Comparison of ENCODE assay signal across 16 mouse cellular contexts in genomic region chr2:30366203-30366602, GRCm38 (mm10). TPM values are rescaled to one million over a fixed set of nuclear protein-coding genes. Genes with fewer than 3 reads are reported as not detected.
DNase-seq lines count a peak whose midpoint lies in the region; ATAC-seq and TF ChIP-seq lines count a peak whose summit lies in the region.
"Had no signal": no experiment of that assay in that cellular context is flagged by ENCODE, and none has a peak within 500 bp of the region (broad histone marks: within the 10 kb centered on the region; RNA-seq: fewer than 3 reads in every experiment).

No protein-coding gene starts in this region.

- TF ChIP-seq CTCF in kidney, adult 2 months (conservative IDR thresholded peaks at IDR 0.05; ENCODE audit: insufficient read depth, insufficient read length, low read depth, low read length) = no peak

- H3K4me1 ChIP-seq in kidney, adult 2 months (ENCODE audit: control insufficient read depth, insufficient read depth, low read length) = peaks cover 10% of the 10 kb centered on the region

- TF ChIP-seq POLR2A in kidney, adult 2 months (IDR thresholded peaks at IDR 0.05; ENCODE audit: low read depth, low read length) = no peak

- WGBS in kidney, adult 2 months = 25% methylated on average over 5 of the region's 5 CpGs

- no peak overlapping the region for H3K4me3 ChIP-seq in kidney, adult 2 months (ENCODE audit: insufficient read depth, low read depth, low read length)
- H3K4me3 ChIP-seq: neural tube, embryonic 15.5 days had no signal

- H3K27ac ChIP-seq in kidney, adult 2 months (ENCODE audit: insufficient read depth, low read depth, low read length) = no peak overlapping the region
- H3K27ac ChIP-seq: intestine, embryonic 15.5 days; lung, embryonic 15.5 days; neural tube, embryonic 15.5 days had no signal

- intact Hi-C loops in heart, postnatal 10 days (cut with DNase I) = no loop called here

- no peak for ATAC-seq in erythroid progenitor cell, adult 5-6 weeks (replicated peaks; ENCODE audit: low FRiP score, poor library complexity, severe bottlenecking)
- ATAC-seq: intestine, embryonic 15.5 days; midbrain, embryonic 16.5 days had no signal

- H3K27me3 ChIP-seq in kidney, adult 2 months (replicated peaks; ENCODE audit: control insufficient read depth, insufficient read depth, low read length) = no peaks in the 10 kb centered on the region
- H3K27me3 ChIP-seq: intestine, embryonic 15.5 days; lung, embryonic 15.5 days; neural tube, embryonic 15.5 days had no signal

- no peaks in the 10 kb centered on the region; the same call in 1 of the 2 replicates for H3K36me3 ChIP-seq in kidney, adult 2 months (ENCODE audit: control insufficient read depth, insufficient read depth, low read length)

- DNase-seq in cerebellum, postnatal 10 days = peak; percentile 44 to 56
- no peak for DNase-seq in cerebellum, postnatal 36 days
- peak; percentile 36 for DNase-seq in kidney, adult 2 months
- DNase-seq in kidney, adult 8-10 months = no peak
- peak; percentile 42 for DNase-seq in A20 (ENCODE audit: low read depth, low spot score)
- DNase-seq in heart, postnatal 10 days = peak; percentile 38 to 41
- no peak for DNase-seq in gastrocnemius, adult 8-10 months (ENCODE audit: low spot score in 2 of 2)
- DNase-seq: cerebellum, adult 18-20 months; left cerebral cortex, postnatal 4 days; right cerebral cortex, adult 18-20 months; thymus, adult 2 months had no signal

RNA-seq across cellular contexts. Expression of gene Miga2, which starts 2.2 kb away (rescaled TPM):
- 46.8 and 53.3 TPM in 2 replicates for polyA plus RNA-seq in kidney, adult 2 months (2012; rRNA removed)
- 10 to 100 TPM; 70.5 to 78.0 TPM for total RNA-seq in heart, postnatal 10 days (2021)
- total RNA-seq in erythroid progenitor cell, adult 5-6 weeks (2015; ENCODE audit: low replicate concordance) = 3.8 and 7.2 TPM in 2 replicates
- total RNA-seq in erythroid progenitor cell, adult 5-6 weeks (2017; ENCODE audit: low replicate concordance) = 12.4 and 18.7 TPM in 2 replicates
- 10 to 100 TPM; 13.2 to 29.8 (median 17.4) TPM for total RNA-seq in gastrocnemius, adult 8-10 months (2022)

RNA-seq across cellular contexts. Expression of gene Sh3glb2, which starts 7.1 kb away (rescaled TPM):
- 84.6 and 132 TPM in 2 replicates for polyA plus RNA-seq in kidney, adult 2 months (2012; rRNA removed)
- total RNA-seq in heart, postnatal 10 days (2021) = 10 to 100 TPM; 62.0 to 69.5 TPM
- total RNA-seq in erythroid progenitor cell, adult 5-6 weeks (2015; ENCODE audit: low replicate concordance) = 6.5 and 8.4 TPM in 2 replicates
- total RNA-seq in erythroid progenitor cell, adult 5-6 weeks (2017; ENCODE audit: low replicate concordance) = 5.4 and 10.8 TPM in 2 replicates
- 10 to 100 TPM; 15.3 to 18.5 (median 16.8) TPM for total RNA-seq in gastrocnemius, adult 8-10 months (2022)

RNA-seq across cellular contexts. Expression of gene Dolpp1, which starts 25.9 kb away (rescaled TPM):
- polyA plus RNA-seq in kidney, adult 2 months (2012; rRNA removed) = 30.6 and 36.4 TPM in 2 replicates
- total RNA-seq in heart, postnatal 10 days (2021) = 10 to 100 TPM; 11.6 to 14.7 TPM
- 4.6 and 14.1 TPM in 2 replicates for total RNA-seq in erythroid progenitor cell, adult 5-6 weeks (2015; ENCODE audit: low replicate concordance)
- total RNA-seq in erythroid progenitor cell, adult 5-6 weeks (2017; ENCODE audit: low replicate concordance) = 5.4 and 20.9 TPM in 2 replicates
- 1 to 10 TPM; 3.9 to 4.5 (median 4.1) TPM for total RNA-seq in gastrocnemius, adult 8-10 months (2022)

RNA-seq across cellular contexts. Expression of gene Crat, which starts 49.4 kb away (rescaled TPM):
- 214 and 254 TPM in 2 replicates for polyA plus RNA-seq in kidney, adult 2 months (2012; rRNA removed)
- 100 to 1,000 TPM; 448 to 485 TPM for total RNA-seq in heart, postnatal 10 days (2021)
- 80.9 and 111 TPM in 2 replicates for total RNA-seq in erythroid progenitor cell, adult 5-6 weeks (2015; ENCODE audit: low replicate concordance)
- 33.9 and 79.7 TPM in 2 replicates for total RNA-seq in erythroid progenitor cell, adult 5-6 weeks (2017; ENCODE audit: low replicate concordance)
- total RNA-seq in gastrocnemius, adult 8-10 months (2022) = 100 to 1,000 TPM; 355 to 420 (median 382) TPM

RNA-seq across cellular contexts. Expression of gene Ptpa, which starts 49.6 kb away (rescaled TPM):
- 132 and 176 TPM in 2 replicates for polyA plus RNA-seq in kidney, adult 2 months (2012; rRNA removed)
- total RNA-seq in heart, postnatal 10 days (2021) = 100 to 1,000 TPM; 125 to 133 TPM
- 118 and 151 TPM in 2 replicates for total RNA-seq in erythroid progenitor cell, adult 5-6 weeks (2015; ENCODE audit: low replicate concordance)
- total RNA-seq in erythroid progenitor cell, adult 5-6 weeks (2017; ENCODE audit: low replicate concordance) = 103 and 168 TPM in 2 replicates
- 10 to 100 TPM; 55.6 to 70.0 (median 63.9) TPM for total RNA-seq in gastrocnemius, adult 8-10 months (2022)

Comparison
In these comparisons a context has a peak if more than half of its experiments do, and no peak if none do; other contexts are left out.
1. DNase-seq: peak in cerebellum, postnatal 10 days (2 of 2), kidney, adult 2 months (single experiment), A20 (single experiment) and heart, postnatal 10 days (2 of 2); none in cerebellum, postnatal 36 days (0 of 2), kidney, adult 8-10 months (0 of 2) and gastrocnemius, adult 8-10 months (0 of 2).